Mouse (Mus musculus) adrenal gland, adult 8-10 months (tissue): ENCODE results near the gene Zfp420. TPM values are rescaled to one million over a fixed set of nuclear protein-coding genes. Genes with fewer than 3 reads are reported as not detected.

Experiments used
- DNase-seq: peaks from one replicate; pipeline ENCODE4 v3.0.0; 2022
- microRNA-seq, 2 experiments: library from miRNA; unstranded; fragments of <30 nt; microRNA quantifications; one replicate each; pipeline ENCODE4 v1.2.0; 2022
- total RNA-seq, 4 experiments: library from RNA; stranded (reverse); gene quantifications; 2 replicates each; pipeline ENCODE4 v1.2.4; 2022

Gene Zfp420
- total RNA-seq, 4 experiments from 2014 or later = 5.4 to 9.8 (median 8.1) TPM

DNA sequence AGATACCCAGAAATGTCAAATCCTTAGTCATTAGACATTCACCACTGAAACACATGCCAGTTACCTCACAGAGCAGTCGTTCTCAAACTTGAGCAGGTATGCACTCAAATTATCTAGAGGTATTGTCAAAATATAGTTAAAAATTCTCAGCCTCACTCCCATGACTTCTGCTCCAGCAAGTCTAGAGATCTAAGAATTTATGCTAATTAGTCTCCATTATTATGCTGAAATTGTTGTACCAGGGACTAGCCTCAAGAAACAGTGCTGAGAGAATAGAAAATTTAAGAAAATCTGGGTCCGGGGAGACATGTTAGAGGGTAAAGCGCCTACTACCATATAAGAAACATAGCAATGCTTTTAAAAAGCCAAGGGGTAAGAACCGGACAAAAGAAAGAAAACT lies 44.3 kb downstream of the Zfp420 start:
- DNase-seq = no peak

GRCm38 (mm10) chr7:29905966-29906681 lies 46.3 kb downstream of the Zfp420 start, which contains the start of gene Zfp27:
Zfp27 (minus strand) TSS chr7:29906572.
- DNase-seq = peak; percentile 60

GRCm38 (mm10) chr7:29906682-29907058 lies 46.9 kb downstream of the Zfp420 start:
- DNase-seq = no peak

- no peak for DNase-seq
These were observed 47.4 kb downstream of the Zfp420 start for GRCm38 (mm10) chr7:29907206-29907605.

DNA sequence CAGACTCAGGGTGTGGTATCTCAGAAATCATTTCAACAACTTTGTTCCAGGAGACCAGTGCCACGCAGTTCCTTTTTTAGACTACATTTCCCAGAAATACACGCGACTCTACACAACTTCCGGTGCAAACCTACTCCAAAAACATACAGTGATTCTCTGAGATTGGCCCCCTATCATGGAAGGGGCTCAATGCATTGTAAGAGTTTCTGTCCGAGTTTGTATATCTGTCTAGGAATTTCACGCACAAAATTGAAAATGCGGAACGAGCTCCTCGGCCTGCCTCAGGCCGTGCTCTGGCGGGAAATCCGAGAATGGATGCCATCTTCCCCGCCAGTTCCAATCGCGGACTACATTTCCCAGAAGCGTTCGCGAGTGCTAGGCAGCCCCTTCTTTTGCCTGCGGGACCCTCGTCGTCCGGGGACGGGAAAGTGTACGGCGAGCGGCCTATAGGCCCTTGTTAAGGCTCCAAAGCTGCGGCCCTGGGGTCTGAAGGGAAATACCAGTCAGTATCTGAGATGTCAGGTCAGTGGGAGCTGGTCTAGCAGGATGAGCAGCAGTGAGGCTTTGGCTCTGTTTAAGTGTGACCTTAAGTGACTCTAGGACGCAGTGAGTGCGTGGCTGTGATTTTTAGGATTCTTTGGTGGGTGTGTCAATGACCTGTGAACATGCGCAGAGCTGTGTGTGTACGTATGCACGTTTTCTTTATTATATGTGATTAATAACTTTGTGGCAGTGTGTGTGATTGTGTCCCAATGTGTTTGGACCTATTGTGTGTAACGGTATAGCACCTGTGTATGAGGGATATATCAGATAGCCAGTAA lies 48.6 kb downstream of the Zfp420 start, which contains the start of gene Zfp383:
Gene Zfp383, plus strand, starts transcription at position 94 of the 821 bp plus-strand sequence.
- DNase-seq = peak; percentile 79

DNA sequence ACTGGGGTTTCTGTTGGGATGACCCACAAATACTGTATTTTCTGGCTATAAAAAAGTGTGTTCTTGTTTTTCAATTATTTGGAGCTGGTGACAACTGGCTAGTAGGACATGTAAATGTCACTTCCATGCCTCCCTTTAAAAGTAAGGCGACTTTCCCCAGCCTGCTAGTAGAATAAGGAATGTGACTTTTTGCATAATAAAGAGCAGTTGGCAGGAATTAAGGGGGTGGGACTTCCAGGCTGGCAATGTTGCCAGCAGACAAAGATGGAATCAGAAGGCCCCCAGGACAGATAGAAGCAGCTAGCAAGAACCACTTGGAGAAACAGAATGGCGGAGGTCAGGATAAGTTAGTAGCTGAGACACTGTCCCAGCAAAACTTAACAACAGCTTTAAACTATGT lies 50.5 kb downstream of the Zfp420 start:
- DNase-seq = no peak

- no peak for DNase-seq
These were observed 52.4 kb downstream of the Zfp420 start for GRCm38 (mm10) chr7:29912172-29912571.

- DNase-seq = no peak
These were observed 57.7 kb downstream of the Zfp420 start for GRCm38 (mm10) chr7:29917371-29918061.

- DNase-seq = no peak
These were observed 58.3 kb downstream of the Zfp420 start for GRCm38 (mm10) chr7:29918062-29918453.

- DNase-seq = no peak
These were observed 61.8 kb downstream of the Zfp420 start for GRCm38 (mm10) chr7:29921439-29922093.

GRCm38 (mm10) chr7:29922780-29923179 lies 63.0 kb downstream of the Zfp420 start:
- DNase-seq = no peak

Small RNAs within 50 kb of the gene (microRNA-seq; reads per million reads assigned to microRNA genes)
- gene Mir7668 = 0.34 to 0.53 reads per million in 2 experiments

Other genes starting within 250 kb of the Zfp420 start
- gene Catsperg2, start 132.9 kb upstream of the Zfp420 start, total RNA-seq = under 1 TPM in 2 of 4 experiments, not detected in 2; 0.12 to 0.16 TPM
- gene Zfp84, start 91.4 kb upstream of the Zfp420 start, total RNA-seq = 10 to 100 TPM; 13.3 to 17.8 (median 16.4) TPM
- gene Zfp30, start 76.0 kb upstream of the Zfp420 start, total RNA-seq = 1 to 10 TPM; 3.5 to 5.2 (median 4.2) TPM
- gene Zfp790, start 43.9 kb upstream of the Zfp420 start, total RNA-seq = 10 to 100 TPM; 18.3 to 25.2 (median 21.9) TPM
- 1 to 10 TPM in 3 of 4 experiments, under 1 TPM in 1; 0.94 to 1.7 (median 1.2) TPM for gene Zfp940, start 6.3 kb upstream of the Zfp420 start, total RNA-seq
- gene Zfp27, start 46.6 kb downstream of the Zfp420 start, total RNA-seq = 10 to 100 TPM; 10.4 to 16.1 (median 11.8) TPM
- 10 to 100 TPM in 2 of 4 experiments, 1 to 10 TPM in 2; 6.6 to 11.0 (median 8.9) TPM for gene Zfp383, start 48.2 kb downstream of the Zfp420 start, total RNA-seq
- 10 to 100 TPM; 11.0 to 14.6 (median 12.1) TPM for gene Zfp74, start 94.1 kb downstream of the Zfp420 start, total RNA-seq
- 10 to 100 TPM; 10.7 to 13.1 (median 11.9) TPM for gene Zfp568, start 124.0 kb downstream of the Zfp420 start, total RNA-seq
- gene Zfp14, start 191.4 kb downstream of the Zfp420 start, total RNA-seq = 1 to 10 TPM; 3.7 to 6.6 (median 4.9) TPM
- 1 to 10 TPM in 3 of 4 experiments, under 1 TPM in 1; 0.86 to 3.3 (median 2.8) TPM for gene Zfp82, start 212.9 kb downstream of the Zfp420 start, total RNA-seq
- 1 to 10 TPM in 1 of 4 experiments, under 1 TPM in 1, not detected in 2; 0.48 to 2.2 TPM for gene Gm26920, start 230.4 kb downstream of the Zfp420 start, total RNA-seq
- 1 to 10 TPM; 1.9 to 4.7 (median 4.1) TPM for gene Zfp566, start 230.5 kb downstream of the Zfp420 start, total RNA-seq
- 10 to 100 TPM; 39.9 to 66.1 (median 44.5) TPM for gene Zfp260, start 234.8 kb downstream of the Zfp420 start, total RNA-seq